Mouse (Mus musculus) cerebellum, adult 2 months (tissue): ENCODE data around the gene Borcs7. TPM values are rescaled to one million over a fixed set of nuclear protein-coding genes. Genes with fewer than 3 reads are reported as not detected.

Experiments used
- DNase-seq, 2 experiments: peaks; one replicate each; pipeline ENCODE4 v3.0.0; 2021
- H3K27ac ChIP-seq: fragments of 200-500 bp; 2 replicates; pipeline ENCODE4 v1.5.1; 2012; ENCODE audit warnings: low read length, control low read depth, inconsistent platforms; ENCODE audit not compliant: insufficient read depth
- H3K27me3 ChIP-seq: fragments of 200-500 bp; 2 replicates; pipeline ENCODE4 v1.6.1; 2012; ENCODE audit warnings: inconsistent platforms, mild to moderate bottlenecking, low read length, moderate library complexity; ENCODE audit not compliant: control insufficient read depth, insufficient read depth
- H3K4me1 ChIP-seq: fragments of 200-500 bp; 2 replicates; pipeline ENCODE4 v1.6.1; 2011; ENCODE audit warnings: low read length; ENCODE audit not compliant: control insufficient read depth, insufficient read depth
- H3K4me3 ChIP-seq: fragments of 200-500 bp; replicated peaks from 2 replicates; pipeline ENCODE3; 2011; ENCODE audit warnings: mild to moderate bottlenecking, low read depth, low read length, control low read depth; ENCODE audit not compliant: insufficient read depth
- CTCF ChIP-seq: fragments of 200-500 bp; IDR thresholded peaks from 2 replicates; pipeline ENCODE4 v1.5.1; 2011; ENCODE audit warnings: low read depth, mild to moderate bottlenecking, control low read depth, low read length, moderate library complexity, borderline replicate concordance; ENCODE audit not compliant: insufficient read depth
- POLR2A ChIP-seq: fragments of 200-500 bp; IDR thresholded peaks from 2 replicates; pipeline ENCODE4 v1.6.1; 2011; ENCODE audit warnings: low read length, control low read depth, borderline replicate concordance; ENCODE audit not compliant: insufficient read depth
- WGBS: fragments of 180-500 bp; shearing (Covaris S2); methylation state at CpG from one replicate; pipeline ENCODE4 v1.1.7; 2018; 5-methylcytosine and 5-hydroxymethylcytosine counted together
- polyA plus RNA-seq: library from polyadenylated mRNA; depleted of rRNA; stranded (reverse); fragments of >200 nt; gene quantifications from 2 replicates; pipeline ENCODE4 v1.2.3, GENCODE M21; 2012

Gene Borcs7
- polyA plus RNA-seq, 1 experiment, result 19.0 TPM

- Histone ChIP-seq H3K4me3 (no peak overlapping the region), H3K27me3 (no peaks in the 10 kb centered on the region), H3K4me1 (peaks cover 41% of the 10 kb centered on the region), H3K27ac (peak overlapping the region; percentile 26; the same call in 1 of the 2 replicates)
- TF ChIP-seq CTCF (no peak), POLR2A (no peak)
- no peak for DNase-seq
- 69% methylated on average over 12 of the region's 12 CpGs for WGBS
Measured at GRCm38 (mm10) chr19:46646041-46646481, 43.6 kb upstream of the Borcs7 start.

- H3K27ac ChIP-seq, result no peak overlapping the region
- peaks cover 36% of the 10 kb centered on the region for H3K4me1 ChIP-seq
- no peak for DNase-seq
- no peak overlapping the region for H3K4me3 ChIP-seq
- 60% methylated on average over 3 of the region's 3 CpGs for WGBS
- no peaks in the 10 kb centered on the region for H3K27me3 ChIP-seq
- TF ChIP-seq CTCF, result no peak
Measured at GRCm38 (mm10) chr19:46647254-46647653, 42.5 kb upstream of the Borcs7 start.

GRCm38 (mm10) chr19:46647850-46648249 lies 41.9 kb upstream of the Borcs7 start:
- WGBS, result 80% methylated on average over 8 of the region's 8 CpGs
- Histone ChIP-seq H3K27ac (no peak overlapping the region), H3K4me3 (no peak overlapping the region), H3K27me3 (no peaks in the 10 kb centered on the region), H3K4me1 (peaks cover 32% of the 10 kb centered on the region)
- DNase-seq, result no peak
- no peak for TF ChIP-seq CTCF
- no peak for TF ChIP-seq POLR2A

DNA sequence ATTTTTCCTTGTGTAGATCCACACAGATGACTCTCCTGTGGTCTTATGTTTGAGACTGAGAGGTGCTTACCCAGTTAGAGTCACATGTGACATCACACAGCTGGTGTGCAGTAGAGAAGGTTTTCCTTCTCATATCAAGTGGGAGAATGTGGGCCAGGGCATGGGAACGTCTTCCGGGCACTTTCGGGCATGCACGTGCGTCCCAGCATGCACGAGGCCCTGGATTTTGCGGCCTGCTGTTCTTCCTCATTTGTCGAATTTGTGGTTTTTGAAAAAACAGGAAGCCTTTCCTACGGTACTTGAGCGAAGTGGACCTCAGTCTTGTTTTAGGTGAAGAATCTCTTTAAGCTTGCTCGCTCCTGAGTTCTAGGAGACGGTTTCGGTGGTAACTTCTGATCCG lies 41.1 kb upstream of the Borcs7 start:
- TF ChIP-seq CTCF, result no peak
- TF ChIP-seq POLR2A, result no peak
- Histone ChIP-seq H3K4me1 (peaks cover 26% of the 10 kb centered on the region), H3K27me3 (no peaks in the 10 kb centered on the region), H3K4me3 (no peak overlapping the region), H3K27ac (no peak overlapping the region)
- 95% methylated on average over 14 of the region's 14 CpGs for WGBS
- DNase-seq, result no peak

DNA sequence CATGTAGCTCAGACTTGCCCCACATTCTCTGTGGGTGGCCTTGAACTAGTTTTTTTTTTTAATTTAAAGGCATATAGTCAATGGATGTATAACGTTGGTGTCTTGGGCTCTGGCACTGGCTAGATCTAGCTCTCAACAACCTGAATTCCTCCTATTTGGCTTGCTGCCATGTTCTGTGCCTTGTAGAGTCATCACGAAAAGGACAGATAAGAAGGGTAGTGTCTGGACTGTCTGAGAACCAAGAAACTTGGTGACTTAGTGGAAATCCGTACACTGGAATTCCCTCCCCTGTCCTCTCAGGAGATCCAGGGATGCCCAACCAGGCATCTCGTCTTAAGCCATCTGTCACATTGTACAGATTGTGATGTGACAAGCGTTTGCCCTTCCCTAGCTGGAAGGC lies 36.5 kb upstream of the Borcs7 start:
- Histone ChIP-seq H3K27me3 (no peaks in the 10 kb centered on the region), H3K27ac (no peak overlapping the region), H3K4me3 (no peak overlapping the region), H3K4me1 (no peaks in the 10 kb centered on the region)
- no peak for DNase-seq
- 31% methylated on average over 5 of the region's 5 CpGs for WGBS
- no peak for TF ChIP-seq CTCF
- no peak for TF ChIP-seq POLR2A

DNA sequence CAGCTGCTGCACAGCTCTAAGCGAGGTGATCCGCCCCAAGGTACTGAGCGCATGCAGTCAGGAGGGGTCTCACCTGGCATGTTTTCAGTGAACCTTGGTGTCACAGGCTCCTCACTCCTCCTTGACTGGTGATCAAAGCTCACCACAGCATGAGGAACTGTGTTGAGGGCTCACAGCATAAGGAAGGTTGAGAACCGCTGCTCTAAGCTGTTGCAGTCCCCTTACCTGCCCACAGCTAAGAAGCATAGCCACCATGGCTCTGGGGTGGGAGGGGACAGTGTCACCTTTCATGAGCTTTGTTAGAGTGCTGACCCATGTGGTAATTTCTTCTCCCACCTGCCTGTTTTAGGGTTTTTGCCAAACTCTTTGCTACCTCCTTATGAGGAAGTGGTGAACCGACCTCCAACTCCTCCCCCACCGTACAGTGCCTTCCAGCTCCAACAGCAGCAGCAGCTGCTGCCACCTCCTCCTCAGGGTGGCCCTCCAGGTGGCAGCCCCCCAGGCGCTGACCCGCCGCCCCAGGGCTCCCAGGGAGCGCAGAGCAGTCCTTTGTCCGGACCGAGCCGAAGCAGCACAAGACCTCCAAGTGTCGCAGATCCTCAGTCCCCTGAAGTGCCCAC lies 36.0 kb upstream of the Borcs7 start:
- whole genome bisulfite sequencing, result 84% methylated on average over 14 of the region's 14 CpGs
- no peak for TF ChIP-seq CTCF
- no peak for TF ChIP-seq POLR2A
- H3K4me1 ChIP-seq, result no peaks in the 10 kb centered on the region

DNA sequence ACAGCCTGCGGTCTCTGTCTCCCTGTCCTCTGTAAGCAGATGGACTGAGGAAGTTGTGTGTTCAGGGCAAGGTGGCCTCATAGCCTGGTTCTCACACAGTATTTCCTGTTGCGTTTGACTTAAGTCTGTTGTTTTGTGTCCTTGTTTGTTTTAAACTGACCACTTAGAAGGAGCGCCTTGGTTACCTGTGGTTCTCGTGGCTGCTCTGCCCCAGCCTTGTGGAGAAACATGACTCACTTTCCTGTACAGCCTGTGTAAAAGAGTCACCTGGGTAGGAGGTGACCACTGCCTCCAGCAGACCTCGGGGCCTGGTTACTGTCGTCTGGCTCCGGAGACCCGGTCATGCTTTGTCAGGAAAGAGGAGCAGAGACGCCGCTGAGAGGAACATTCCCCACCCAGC lies 34.1 kb upstream of the Borcs7 start:
- H3K27ac ChIP-seq, result no peak overlapping the region
- no peak for DNase-seq
- H3K27me3 ChIP-seq, result no peaks in the 10 kb centered on the region
- TF ChIP-seq POLR2A (no peak), CTCF (no peak)
- WGBS, result 93% methylated on average over 10 of the region's 10 CpGs
- H3K4me1 ChIP-seq, result no peaks in the 10 kb centered on the region
- H3K4me3 ChIP-seq, result no peak overlapping the region

More for the DNA sequence above, 36.0 kb upstream of the Borcs7 start:
- DNase-seq, result no peak
- Histone ChIP-seq H3K27me3 (no peaks in the 10 kb centered on the region), H3K27ac (no peak overlapping the region), H3K4me3 (no peak overlapping the region)

DNA sequence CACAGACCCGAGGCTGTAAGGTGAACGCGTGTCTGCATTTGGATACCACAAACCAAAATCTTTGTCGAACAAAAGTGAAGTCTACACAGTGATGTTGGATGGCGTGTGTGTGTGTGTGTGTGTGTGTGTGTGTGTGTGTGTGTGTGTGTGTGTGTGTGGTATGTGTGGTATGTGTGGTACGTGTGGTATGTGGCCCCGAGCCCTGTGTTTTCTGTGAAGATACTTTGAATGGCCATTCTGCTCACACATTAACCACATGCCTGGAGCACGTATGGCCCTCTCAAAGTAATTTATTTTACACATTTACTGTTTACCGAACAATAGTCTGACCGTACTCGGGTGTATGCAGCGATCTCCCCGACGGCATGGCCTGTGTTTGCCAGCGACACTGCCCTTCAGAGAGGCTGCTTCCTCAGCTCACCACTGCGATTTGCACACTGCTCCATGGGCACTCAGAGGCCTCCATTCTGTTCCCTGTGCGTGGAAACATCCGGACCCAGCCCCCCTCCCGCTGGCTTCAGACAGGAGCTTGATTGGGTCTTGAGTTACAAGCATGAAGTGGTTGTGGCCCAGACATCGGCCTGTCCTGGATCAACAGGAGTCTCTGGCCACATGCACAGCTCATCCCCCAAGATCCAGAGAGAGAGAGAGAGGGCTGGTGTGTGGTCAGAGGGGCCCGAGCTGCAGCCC lies 33.4 kb upstream of the Borcs7 start:
- no peak for DNase-seq
- no peaks in the 10 kb centered on the region for H3K27me3 ChIP-seq
- no peaks in the 10 kb centered on the region for H3K4me1 ChIP-seq
- 92% methylated on average over 21 of the region's 21 CpGs for WGBS
- no peak overlapping the region for H3K27ac ChIP-seq
- no peak overlapping the region for H3K4me3 ChIP-seq
- TF ChIP-seq POLR2A, result no peak
- TF ChIP-seq CTCF, result no peak
